13 mouse cellular contexts compared by ENCODE assay signal in genomic region chr11:44776556-44776955, GRCm38 (mm10).
"Had no signal": no experiment of that assay in that cellular context is flagged by ENCODE, and none has a peak within 500 bp of the region (broad histone marks: within the 10 kb centered on the region; RNA-seq: fewer than 3 reads in every experiment).

No protein-coding gene starts in this region.

- DNase-seq: kidney, postnatal 25 days; layer of hippocampus, adult 9-11 months; layer of hippocampus, postnatal 36 days; liver, embryonic 13.5 days; lung, adult 2 months; lung, postnatal 14 days; lung, postnatal 4 days; retina, postnatal 1 day; right cerebral cortex, postnatal 25 days; spleen, adult 18-20 months; thymus, adult 2 months; thymus, postnatal 14 days; thymus, postnatal 4 days had no signal
